Mouse (Mus musculus) left cerebral cortex, adult 18-20 months (tissue): ENCODE results near the gene Arid5a. TPM values are rescaled to one million over a fixed set of nuclear protein-coding genes. Genes with fewer than 3 reads are reported as not detected.

ENCODE experiments used
- DNase-seq, 2 experiments: peaks; one replicate each; pipeline ENCODE4 v3.0.0; 2021 to 2022; ENCODE audit warnings: low spot score in 2 of 2, mixed read lengths in 1 of 2
- long read RNA-seq, 2 experiments: library from polyadenylated mRNA; stranded (forward); transcript quantifications; one replicate each; pipeline ENCODE4 v2.0.0; 2021
- total RNA-seq, 2 experiments: library from RNA; stranded (reverse); gene quantifications; 2 replicates each; pipeline ENCODE4 v1.2.3; 2021

The Arid5a gene
- 10 to 100 TPM; 15.6 to 18.1 TPM for total RNA-seq
- long read RNA-seq, experiment 1, full-length matches to known transcripts: 28 of 32 reads
- long read RNA-seq, experiment 1, partial matches to known transcripts: 2 of 32 reads
- long read RNA-seq, experiment 1, other reads (novel, unspliced or antisense): 2 of 32 reads
- long read RNA-seq, experiment 2, full-length matches to known transcripts: 8 of 9 reads
- long read RNA-seq, experiment 2, partial matches to known transcripts: 0 of 9 reads
- long read RNA-seq, experiment 2, other reads (novel, unspliced or antisense): 1 of 9 reads

DNA sequence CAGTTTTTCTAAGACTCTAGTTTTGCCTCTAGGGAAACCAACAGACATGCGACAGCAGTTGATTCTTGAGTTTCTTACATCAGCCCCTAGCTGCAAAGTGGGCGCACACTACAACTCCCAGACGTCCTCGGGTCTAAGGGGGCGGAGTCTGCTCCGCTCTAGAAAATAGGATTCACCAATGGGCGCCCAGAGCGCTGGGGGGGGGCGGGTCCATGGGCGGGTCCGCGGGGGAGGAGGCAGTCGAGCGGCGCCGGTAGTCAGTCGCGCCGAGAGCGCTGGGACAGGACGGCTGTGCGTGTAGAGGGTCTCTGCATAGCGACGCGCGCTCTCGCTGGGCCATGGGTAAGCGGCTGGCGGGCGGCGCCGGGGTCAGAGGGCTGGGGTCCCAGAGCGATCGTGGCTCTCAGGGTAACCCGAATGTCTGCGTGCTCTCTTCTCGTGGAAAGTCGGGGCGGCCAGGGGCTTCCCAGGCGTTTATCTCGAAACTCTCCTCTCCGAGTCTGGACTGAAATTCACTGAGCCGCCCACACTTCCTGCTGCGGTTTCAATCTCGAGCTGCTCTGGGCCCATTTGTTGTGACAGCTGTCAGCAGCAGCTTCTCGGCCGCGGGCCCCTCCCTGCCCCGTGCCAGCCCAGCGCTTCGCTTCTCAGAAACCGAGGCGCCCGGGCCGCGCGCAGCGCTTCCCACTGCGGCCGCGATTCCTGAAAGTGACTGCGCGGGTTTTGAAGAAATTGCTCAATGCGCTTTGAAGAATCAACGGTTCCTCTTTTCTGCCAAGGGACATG lies at the start of gene Arid5a:
Arid5a (plus strand) TSS at position 239 of the 786 bp plus-strand sequence.
- DNase-seq: peak; percentile 77 to 86

DNA sequence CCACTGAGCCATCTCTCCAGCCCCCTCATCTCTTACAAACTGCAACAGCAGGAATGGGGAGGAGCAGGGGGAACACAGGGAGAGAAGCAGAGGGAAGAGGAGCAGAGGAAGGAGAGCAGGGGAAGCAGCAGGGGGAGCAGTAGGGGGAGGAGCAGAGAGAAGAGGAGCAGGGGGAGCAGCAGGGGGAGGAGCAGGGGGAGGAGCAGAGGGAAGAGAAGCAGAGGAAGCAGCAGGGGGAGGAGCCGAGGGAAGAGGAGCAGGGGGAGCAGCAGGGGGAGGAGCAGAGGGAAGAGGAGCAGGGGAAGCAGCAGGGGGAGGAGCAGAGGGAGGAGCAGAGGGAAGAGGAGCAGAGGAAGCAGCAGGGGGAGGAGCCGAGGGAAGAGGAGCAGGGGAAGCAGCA lies 48.9 kb upstream of the Arid5a start:
- DNase-seq: no peak

DNA sequence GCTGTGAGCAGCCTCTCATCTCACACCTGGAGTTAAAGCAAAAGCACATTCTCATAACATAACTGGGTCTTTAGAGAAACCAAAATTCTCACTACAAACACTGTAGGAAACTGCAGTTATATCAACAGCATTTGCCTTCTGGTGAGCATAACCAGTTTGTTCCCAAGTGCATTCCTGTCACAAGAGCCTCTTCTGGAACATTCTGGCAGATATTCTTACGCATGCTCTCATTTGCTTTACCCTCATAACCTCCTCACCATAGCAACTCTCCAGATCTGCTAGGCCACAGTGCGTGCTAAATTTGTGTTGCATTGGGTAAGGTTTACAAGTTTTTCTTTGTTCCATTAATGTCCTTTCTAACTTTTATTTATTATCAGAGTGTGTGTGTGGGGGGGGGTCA lies 48.3 kb upstream of the Arid5a start:
- no peak for DNase-seq

DNA sequence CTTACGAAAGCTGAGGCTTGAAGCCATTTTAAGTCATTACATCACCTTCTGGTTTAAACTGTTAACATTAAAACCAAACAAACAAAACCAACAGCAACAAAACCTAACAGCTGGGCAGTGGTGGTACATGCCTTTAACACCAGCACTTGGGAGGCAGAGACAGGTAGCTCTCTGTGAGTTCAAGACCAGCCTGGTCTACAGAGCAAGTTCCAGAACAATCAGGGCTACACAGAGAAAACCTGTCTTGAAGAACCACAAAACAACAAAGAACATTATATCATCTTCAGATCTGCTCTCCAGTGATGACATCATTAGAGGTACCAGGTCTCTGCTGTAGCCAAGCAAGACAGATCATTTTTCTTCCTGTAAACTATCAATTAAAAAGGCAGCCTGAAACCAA lies 47.1 kb upstream of the Arid5a start:
- DNase-seq: no peak

DNA sequence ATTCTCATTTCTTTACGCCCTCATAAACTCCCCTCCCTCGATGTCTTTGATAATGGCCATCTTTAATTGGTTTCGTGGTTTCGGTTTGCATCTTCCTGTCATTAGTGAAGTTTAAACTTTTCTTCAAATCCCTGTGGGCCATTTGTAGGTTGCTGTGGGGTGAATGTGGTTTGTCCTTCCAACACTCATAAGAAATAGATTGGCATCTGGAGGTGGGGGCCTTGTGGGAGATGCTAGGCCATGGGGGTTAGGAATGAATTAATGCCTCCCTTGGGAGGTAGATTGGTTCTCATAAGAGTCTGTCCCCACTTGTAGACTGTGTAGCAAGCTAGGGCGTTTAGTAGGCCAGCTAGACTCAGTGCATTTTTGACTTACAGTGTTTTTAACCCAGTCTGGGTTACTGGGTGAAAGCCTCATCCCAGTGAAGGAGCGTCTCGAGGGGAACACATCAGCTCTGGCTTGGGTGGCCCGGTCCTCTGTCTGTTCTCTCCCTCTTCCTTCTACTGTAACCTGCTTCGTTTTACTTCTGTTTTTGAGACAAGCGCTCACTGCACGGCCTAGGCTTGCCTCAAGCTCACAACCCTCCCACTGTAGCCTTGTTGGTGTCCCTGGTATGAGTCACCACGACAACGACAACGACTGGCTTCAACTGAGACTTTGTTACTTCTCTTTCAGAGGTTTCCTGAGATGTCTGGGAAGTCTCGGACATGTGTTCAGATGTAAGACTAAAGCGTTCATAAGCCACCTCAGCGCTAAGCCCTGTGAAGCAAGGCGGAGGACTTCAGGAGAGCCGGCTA lies 45.6 kb upstream of the Arid5a start:
- DNase-seq: no peak

DNA sequence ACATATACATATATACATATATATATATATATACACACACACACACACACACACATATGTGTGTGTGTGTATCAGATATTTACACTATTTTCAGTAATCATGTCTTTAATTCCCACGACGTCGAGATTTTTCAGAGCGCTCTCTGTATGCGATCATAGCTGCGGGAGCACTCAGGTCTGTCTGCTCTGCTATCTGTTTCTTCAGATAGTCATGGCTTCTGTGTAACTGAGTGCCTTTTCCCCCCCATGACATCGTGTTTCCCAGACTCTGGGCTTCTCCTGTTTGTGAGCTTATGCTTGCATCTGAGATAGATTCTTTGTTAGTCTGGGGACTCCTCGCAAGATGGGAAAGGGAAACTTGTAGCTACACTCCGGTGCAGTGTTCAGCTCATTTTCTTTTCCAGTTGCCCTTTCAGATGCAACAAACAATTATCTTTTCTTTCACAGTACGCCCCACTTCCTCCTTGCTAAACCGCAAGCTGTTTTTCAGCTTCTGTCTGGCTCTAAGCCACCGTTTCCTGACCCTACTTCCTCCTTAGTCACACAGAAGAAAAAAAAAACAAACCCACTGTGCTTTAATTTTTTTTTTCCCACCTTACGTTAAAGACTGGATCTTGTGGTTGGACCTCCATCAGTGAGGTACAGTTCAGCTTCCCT lies 43.6 kb upstream of the Arid5a start:
- DNase-seq: no peak

DNA sequence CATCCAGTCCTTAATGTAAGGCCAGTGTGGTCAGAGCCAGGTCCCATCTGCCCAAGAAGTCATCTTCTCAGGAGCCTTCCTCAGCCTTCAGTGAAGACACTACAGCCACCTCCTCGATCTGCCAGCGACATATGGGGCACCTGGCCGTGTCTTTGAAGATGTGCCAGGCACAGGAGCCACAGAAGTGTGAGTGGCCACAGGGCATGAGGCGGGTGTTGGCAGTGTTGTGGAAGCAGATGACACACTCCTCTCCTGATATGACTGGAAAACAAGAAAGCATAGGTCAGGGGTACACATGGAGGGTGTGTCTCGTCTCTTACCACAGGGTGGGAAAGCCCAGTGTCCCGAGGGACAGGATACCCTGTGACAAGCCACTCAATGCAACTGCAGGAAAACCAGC lies 41.2 kb upstream of the Arid5a start:
- no peak for DNase-seq

DNA sequence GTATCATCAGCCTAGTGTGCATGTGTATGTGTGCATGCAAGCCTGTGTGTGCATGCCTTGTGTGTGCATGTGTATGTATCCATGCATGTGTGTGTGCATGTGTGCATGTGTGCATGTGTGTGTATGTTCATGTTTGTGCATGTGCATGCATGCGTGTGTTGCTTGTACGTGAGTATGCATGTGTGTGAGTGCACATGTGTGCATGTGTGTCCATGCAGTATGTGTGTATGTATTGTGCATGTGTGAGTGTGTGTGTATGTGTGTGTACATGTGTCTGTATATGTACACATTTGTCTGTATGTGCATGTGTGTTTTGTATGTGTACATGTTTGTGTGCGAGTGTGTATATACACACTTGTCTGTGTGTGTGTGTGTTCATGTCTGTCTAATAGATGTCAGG lies 39.9 kb upstream of the Arid5a start:
- DNase-seq: no peak

DNA sequence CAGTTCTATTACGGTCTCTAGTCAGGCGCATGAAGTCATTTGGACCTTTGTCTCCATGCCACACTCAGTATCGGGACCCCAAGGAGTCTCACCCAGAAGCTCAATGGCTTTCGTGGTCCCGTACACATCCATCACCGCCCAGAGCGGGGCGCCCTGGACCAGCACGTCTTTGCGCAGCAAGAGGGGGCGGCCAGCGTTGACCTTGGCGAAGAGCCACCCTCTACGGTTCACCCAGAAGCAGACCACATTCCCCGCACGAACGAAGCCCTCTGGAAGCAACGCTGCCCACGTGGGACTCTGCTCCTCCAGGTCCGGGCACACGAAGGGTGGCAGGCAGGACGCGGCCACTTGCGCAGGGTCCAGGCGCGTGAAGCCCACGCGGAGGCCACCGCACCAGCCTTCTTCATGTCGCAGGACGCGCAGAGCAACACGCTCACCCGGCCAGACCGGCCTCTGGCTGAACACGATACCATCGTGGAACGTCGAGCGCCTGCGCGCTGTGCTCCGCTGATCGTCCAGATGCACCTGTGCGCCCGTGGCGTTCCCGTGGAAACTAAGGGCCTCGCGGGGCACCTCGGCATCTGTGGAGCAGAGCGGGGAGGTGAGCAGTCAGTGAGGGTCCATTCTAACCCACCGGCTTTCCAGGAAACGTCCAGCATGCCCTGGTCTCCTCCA lies 38.3 kb upstream of the Arid5a start:
- DNase-seq: no peak

DNA sequence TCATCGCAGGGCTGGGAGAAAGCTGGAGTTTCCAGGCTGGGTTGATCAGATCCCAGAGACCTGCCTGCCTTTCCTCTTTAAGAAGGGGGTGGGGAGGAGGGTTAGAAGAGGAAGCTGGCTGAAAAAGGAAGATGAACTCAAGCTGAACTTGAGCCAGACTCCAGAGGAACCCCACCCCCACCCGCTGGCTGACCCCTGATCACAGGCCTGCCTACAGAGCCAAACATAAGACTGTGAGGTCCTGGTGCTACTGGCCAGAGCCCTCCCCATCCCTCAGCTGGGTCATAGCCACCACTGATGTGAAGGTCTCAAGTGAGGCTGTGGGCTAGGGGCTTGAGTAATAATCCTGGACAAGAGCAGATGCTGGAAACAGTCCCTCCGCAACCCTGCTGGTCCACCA lies 36.9 kb upstream of the Arid5a start:
- no peak for DNase-seq

DNA sequence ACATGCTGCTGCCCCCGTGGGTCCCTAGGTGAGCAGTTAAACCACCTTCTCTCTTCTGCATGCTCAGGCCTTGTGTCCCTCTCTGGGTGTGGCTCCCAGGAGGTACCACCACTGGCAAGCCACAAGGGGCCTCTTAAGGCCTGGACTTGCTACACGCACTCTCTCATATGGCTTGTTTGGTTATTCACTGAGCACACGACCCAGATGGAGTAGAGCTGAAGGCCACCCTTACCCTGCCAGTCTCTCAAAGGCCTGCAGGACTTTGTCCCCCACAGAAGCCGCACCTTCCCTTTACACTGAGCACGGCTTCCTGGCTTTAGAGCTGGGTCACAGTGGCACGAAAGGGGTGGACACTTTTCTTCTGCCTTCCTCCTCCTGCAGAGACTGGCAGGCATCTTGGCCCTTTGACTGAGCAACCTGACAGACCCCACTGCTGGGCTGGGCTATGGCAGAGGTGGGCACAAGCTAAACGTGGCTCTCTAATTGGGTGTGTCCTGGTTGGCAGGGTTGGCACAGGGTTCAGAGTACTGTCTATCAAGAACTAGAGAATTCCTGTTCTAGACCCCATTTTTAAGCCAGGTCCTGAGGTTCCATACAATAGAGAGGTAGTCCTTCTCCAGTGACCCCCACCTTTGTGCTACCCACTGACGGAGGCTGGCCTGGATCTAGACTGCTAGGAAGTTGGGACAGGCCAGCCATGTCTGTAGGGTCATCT lies 35.9 kb upstream of the Arid5a start:
- DNase-seq: no peak

DNA sequence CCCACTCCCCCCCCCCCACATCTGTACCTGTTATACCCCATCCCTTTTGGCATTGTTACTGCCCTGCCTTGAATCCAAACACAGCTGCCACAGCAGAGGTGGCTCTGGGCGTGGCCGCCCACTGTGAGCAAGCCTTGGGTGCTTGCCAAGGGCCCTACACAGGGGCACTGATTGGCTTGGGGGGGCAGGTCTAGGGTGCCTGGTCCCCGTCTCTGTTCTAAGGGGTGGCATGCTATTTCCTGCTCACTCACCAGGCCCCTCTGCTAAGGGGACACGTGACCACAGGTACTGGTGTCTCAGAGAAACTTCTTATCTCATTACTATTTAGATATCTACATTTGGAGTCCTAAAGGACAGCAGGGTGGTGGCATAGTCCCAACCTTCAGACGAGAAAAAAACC lies 35.0 kb upstream of the Arid5a start:
- DNase-seq: no peak

DNA sequence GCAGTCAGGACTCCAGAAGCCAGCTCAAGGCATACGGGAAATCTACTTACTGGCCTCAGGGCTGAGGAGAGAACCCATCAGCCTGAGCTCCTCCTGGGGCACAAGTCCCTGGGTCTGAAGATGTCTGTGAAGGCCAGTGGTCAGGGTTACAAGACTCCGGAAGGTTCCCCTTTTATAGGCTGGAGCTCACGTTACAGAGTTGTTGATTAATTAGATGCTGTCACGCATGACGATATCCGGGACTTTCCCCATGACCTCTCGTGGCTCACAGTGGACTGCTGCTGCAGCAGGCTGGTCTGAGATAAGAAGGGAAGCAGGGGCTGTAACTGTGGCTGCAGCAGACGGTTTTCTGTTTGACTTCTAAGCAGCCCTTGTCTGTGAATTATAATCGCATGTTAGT lies 34.2 kb upstream of the Arid5a start:
- no peak for DNase-seq

DNA sequence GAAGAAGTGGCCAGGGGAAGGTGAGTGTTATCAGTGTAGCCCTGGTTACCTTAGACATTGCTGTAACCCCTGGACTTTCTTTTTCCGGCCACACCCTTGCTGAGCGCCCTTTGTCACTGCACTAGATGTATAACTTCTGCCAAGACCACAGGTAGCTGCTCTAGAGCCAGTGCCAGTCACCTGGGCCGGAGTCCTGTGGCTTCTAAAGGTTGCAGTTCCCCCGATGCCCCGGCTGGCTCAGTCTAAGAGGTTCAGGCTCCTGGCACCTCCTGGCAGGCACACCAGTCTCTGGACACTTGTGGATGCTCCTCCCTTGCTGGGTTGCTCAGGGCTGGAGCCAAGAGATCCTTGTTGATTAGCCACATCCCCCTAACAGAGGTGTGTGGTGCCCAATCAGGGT lies 33.1 kb upstream of the Arid5a start, which contains the start of gene Neurl3:
Neurl3 (minus strand) TSS at position 225 of the 400 bp plus-strand sequence.
- DNase-seq: no peak

DNA sequence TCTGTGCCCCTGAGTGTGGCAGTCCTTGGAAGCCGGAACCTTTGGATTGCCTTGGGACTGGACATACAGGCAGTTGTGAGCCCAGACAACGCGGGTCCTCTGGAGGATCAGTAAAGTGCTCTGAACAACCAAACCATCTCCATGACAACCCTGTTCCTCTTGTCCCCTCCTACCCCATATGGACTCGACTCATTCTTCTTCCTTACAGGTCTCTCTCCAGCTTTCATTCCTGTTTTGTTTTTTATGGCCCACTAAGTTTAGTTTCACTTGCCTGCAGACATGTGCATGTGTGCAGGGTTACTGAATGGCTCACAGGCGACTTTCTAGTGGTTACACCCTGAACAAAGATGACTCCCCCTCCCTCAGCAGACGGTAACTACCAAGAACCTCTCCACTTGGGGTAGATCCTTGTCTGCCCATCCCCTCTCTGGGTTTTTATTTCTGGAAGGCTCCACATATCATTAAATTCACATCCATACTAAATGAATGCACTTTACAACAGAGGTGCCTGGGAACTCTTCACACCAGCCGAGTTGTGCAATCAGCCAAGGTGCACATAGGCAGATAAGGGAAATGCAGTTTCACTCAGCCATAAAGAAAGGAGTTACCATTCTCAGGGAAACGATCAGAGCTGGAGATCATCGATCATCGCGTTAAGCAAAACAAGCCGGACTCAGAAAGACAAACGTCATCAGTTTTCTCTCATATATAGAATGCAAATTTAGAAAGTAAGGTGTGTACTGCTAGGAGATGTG lies 31.7 kb upstream of the Arid5a start:
- no peak for DNase-seq

DNA sequence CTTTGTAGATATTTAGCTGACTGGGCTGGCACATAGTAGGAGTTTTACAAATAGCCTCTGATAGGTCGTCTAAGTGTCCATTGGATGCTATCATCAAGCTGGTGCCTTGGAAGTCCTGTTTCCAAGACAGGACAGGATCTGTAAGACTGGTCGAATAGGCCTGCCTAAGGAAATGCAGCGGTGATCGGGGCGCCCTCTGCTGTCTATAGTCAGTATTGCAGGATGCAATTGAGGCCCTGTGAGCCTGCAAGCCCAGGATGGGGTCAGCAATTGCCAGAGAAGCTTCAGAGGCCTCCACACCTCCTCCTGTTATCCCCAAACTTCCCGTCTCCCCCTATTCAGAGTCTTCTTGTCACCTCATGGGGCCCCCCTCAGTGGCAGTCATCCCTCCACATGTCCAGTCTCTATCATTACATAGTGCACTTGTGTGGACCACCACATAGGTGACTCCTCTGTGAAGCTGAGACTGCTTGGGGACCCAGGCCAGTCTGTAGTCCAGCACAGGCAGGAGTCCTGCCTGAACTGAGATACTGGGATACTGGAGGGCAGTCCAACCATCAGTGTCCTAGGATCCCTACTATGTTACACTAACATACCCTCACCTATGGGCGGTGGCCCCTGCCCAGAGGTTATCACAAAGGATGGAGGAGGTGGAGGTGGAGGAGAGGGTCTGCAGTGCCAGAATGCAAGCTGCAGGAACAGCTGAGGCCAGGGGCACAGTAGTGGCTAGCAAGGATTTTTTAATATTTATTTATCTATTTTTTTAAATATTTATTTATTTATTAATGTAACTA lies 30.1 kb upstream of the Arid5a start:
- DNase-seq: peak; percentile 68 to 78

DNA sequence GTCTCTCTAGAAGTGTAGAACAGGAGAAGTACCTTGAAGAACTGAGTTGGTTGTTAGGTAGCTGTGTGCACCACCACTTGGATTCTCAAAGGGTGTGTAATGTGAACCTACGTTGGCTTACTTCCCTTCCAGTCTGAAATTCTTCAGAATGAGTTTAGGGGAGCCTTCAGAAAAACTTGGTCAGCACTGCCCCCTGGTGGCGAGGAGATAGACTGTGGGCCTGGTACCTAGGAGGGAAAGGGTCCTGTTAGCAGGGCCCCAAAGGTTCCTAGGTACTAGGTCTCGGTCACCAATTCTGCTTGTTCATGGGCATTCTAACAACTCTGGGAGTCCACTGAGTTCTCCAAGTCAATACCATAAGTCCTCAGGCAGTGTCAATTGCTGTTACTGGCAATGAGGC lies 28.3 kb upstream of the Arid5a start:
- DNase-seq: peak; percentile 79 to 88

DNA sequence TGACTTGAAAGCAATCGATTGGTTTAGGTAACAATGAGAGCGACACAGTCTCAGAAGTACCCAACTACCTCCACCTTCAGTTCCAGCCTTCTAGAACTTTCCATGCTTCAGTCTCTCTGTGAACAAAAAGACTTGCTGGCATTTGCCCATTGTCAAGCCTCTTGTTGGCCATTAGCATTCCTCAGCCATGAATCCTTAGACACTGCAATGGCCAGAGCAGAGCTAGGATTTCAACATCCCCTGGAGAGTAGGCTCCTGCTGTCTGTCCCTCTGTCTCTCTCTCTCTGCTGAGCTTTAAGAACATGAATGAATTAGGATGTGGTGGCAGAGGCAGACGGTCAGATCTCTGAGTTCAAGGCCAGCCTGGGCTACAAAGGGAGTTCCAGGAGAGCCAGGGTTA lies 26.6 kb upstream of the Arid5a start:
- DNase-seq: no peak

DNA sequence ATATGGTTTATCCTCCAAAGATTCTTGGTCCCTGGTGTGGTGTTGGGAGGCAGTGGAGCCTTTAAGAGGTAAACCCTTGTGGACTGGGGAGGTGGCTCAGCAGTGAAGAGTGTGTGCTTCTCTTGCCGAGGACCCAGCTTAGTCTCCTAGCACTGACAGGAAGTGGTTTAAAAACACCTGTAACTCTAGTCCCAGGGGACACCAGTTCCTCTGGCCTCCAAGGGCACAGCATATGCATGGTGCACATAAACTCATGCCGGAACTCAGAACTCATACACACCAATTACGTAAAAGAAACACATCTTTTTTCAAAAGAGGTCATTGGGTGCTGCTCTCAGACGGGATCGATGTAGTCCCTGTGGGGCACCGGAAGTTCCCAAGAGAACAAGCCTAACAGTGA lies 25.7 kb upstream of the Arid5a start:
- DNase-seq: no peak
